ENCODE assay signal across 16 mouse cellular contexts in genomic region chr13:43959121-43959572, GRCm38 (mm10).
DNase-seq lines count a peak whose midpoint lies in the region; ATAC-seq lines count a peak whose summit lies in the region.
"Had no signal": no experiment of that assay in that cellular context is flagged by ENCODE, and none has a peak within 500 bp of the region (broad histone marks: within the 10 kb centered on the region; RNA-seq: fewer than 3 reads in every experiment).

No protein-coding gene starts in this region.

- H3K4me3 ChIP-seq in limb, embryonic 11.5 days (ENCODE audit: low read depth, low read length) = no peak overlapping the region
- no peak overlapping the region for H3K4me3 ChIP-seq in limb, embryonic 10.5 days
- no peak overlapping the region for H3K4me3 ChIP-seq in forebrain, embryonic 12.5 days (replicated peaks)
- H3K4me3 ChIP-seq: heart, embryonic 10.5 days; liver, embryonic 12.5 days had no signal

- H3K9me3 ChIP-seq in limb, embryonic 11.5 days (ENCODE audit: control insufficient read depth, low read length) = no peaks in the 10 kb centered on the region
- H3K9me3 ChIP-seq in limb, embryonic 10.5 days (replicated peaks) = no peaks in the 10 kb centered on the region
- H3K9me3 ChIP-seq in forebrain, embryonic 12.5 days = no peaks in the 10 kb centered on the region
- H3K9me3 ChIP-seq: heart, embryonic 10.5 days; liver, embryonic 12.5 days had no signal

- H3K4me2 ChIP-seq in limb, embryonic 11.5 days (ENCODE audit: low read depth, severe bottlenecking) = no peak overlapping the region
- H3K4me2 ChIP-seq in forebrain, embryonic 12.5 days = no peak overlapping the region
- H3K4me2 ChIP-seq: liver, embryonic 12.5 days had no signal

- no peak overlapping the region for H3K9ac ChIP-seq in limb, embryonic 11.5 days (ENCODE audit: low read length)
- H3K9ac ChIP-seq in forebrain, embryonic 12.5 days = no peak overlapping the region
- H3K9ac ChIP-seq: liver, embryonic 12.5 days had no signal

- H3K4me1 ChIP-seq in limb, embryonic 11.5 days (ENCODE audit: control insufficient read depth, insufficient read depth, low read length) = no peaks in the 10 kb centered on the region; the same call in 1 of the 2 replicates
- H3K4me1 ChIP-seq in limb, embryonic 10.5 days = peaks cover 26% of the 10 kb centered on the region; the same call in 1 of the 2 replicates
- peaks cover 14% of the 10 kb centered on the region for H3K4me1 ChIP-seq in forebrain, embryonic 12.5 days
- H3K4me1 ChIP-seq: liver, embryonic 12.5 days had no signal

- H3K27me3 ChIP-seq in limb, embryonic 11.5 days (ENCODE audit: control insufficient read depth, insufficient read depth, low read length) = 0 out of 2 replicates have a peak, but pooled peaks cover 2% of the 10 kb centered on the region
- 0 out of 2 replicates have a peak, but pooled peaks cover 6% of the 10 kb centered on the region for H3K27me3 ChIP-seq in limb, embryonic 10.5 days (ENCODE audit: low read depth, poor library complexity, severe bottlenecking)
- H3K27me3 ChIP-seq in forebrain, embryonic 12.5 days = peaks cover 9% of the 10 kb centered on the region

- WGBS in limb, embryonic 11.5 days = 62% methylated on average over 9 of the region's 9 CpGs
- WGBS in limb, embryonic 10.5 days = 69% methylated on average over 9 of the region's 9 CpGs
- 68% methylated on average over 9 of the region's 9 CpGs for WGBS in forebrain, embryonic 12.5 days

- 0 out of 2 replicates have a peak overlapping the region, but pooled peaks have one; percentile 16 for H3K27ac ChIP-seq in limb, embryonic 11.5 days (replicated peaks; ENCODE audit: low read depth, low read length)
- no peak overlapping the region for H3K27ac ChIP-seq in limb, embryonic 10.5 days
- no peak overlapping the region for H3K27ac ChIP-seq in forebrain, embryonic 12.5 days
- H3K27ac ChIP-seq: heart, embryonic 10.5 days; liver, embryonic 12.5 days had no signal

- ATAC-seq in limb, embryonic 11.5 days (ENCODE audit: insufficient number of reproducible peaks, low FRiP score, low TSS enrichment, low read depth) = no peak
- ATAC-seq in monocyte, adult 5-6 weeks (replicated peaks; ENCODE audit: insufficient number of reproducible peaks, low FRiP score, low TSS enrichment, poor library complexity, severe bottlenecking) = no peak
- no peak for ATAC-seq in forebrain, embryonic 12.5 days (ENCODE audit: low FRiP score)
- ATAC-seq: liver, embryonic 12.5 days had no signal

- no peaks in the 10 kb centered on the region for H3K36me3 ChIP-seq in limb, embryonic 11.5 days (ENCODE audit: control insufficient read depth, insufficient read depth, low read length)
- H3K36me3 ChIP-seq in limb, embryonic 10.5 days = no peaks in the 10 kb centered on the region
- H3K36me3 ChIP-seq in forebrain, embryonic 12.5 days (replicated peaks) = no peaks in the 10 kb centered on the region
- H3K36me3 ChIP-seq: heart, embryonic 10.5 days; liver, embryonic 12.5 days had no signal

- no peak for DNase-seq in limb, embryonic 11.5 days (ENCODE audit: low spot score)
- no peak for DNase-seq in limb, embryonic 10.5 days (ENCODE audit: low spot score)
- peak; percentile 88 for DNase-seq in A20 (ENCODE audit: low read depth, low spot score)
- peak; percentile 28 for DNase-seq in c-Kit-positive CD71-negative TER-119-negative erythroid progenitor cells, embryonic 14.5 days (ENCODE audit: low read depth)
- peak; percentile 19 for DNase-seq in naive thymus-derived CD4-positive, alpha-beta T cell, adult 2 months (ENCODE audit: low read depth)
- no peak for DNase-seq in layer of hippocampus, postnatal 25 days (ENCODE audit: extremely low spot score in 1 of 2, low spot score in 1 of 2)
- DNase-seq: adrenal gland, postnatal 25 days; cerebellum, postnatal 10 days; gastrocnemius, postnatal 14 days; heart, postnatal 14 days; kidney, adult 9 months; right cerebral cortex, postnatal 14 days had no signal

Comparison
In these comparisons a context has a peak if more than half of its experiments do, and no peak if none do; other contexts are left out.
1. DNase-seq: peak in A20 (single experiment), c-Kit-positive CD71-negative TER-119-negative erythroid progenitor cells, embryonic 14.5 days (single experiment) and naive thymus-derived CD4-positive, alpha-beta T cell, adult 2 months (single experiment); none in limb, embryonic 11.5 days (single experiment), limb, embryonic 10.5 days (single experiment) and layer of hippocampus, postnatal 25 days (0 of 2).